Mouse (Mus musculus) macrophage (primary cell): Measurements from ENCODE around the gene Rora. TPM values are rescaled to one million over a fixed set of nuclear protein-coding genes. Genes with fewer than 3 reads are reported as not detected.

Experiments used
- H3K27ac ChIP-seq: fragments of 350-480 bp; formaldehyde crosslinking; 2 replicates; pipeline ENCODE4 v1.9.0; 2021
- H3K36me3 ChIP-seq: fragments of 350-480 bp; formaldehyde crosslinking; 2 replicates; pipeline ENCODE4 v1.9.0; 2021; ENCODE audit errors: inconsistent target
- H3K4me3 ChIP-seq: fragments of 350-480 bp; formaldehyde crosslinking; 2 replicates; pipeline ENCODE4 v1.9.0; 2021; ENCODE audit errors: inconsistent target
- H3K79me2 ChIP-seq: fragments of 350-480 bp; formaldehyde crosslinking; 2 replicates; pipeline ENCODE4 v1.9.0; 2021; ENCODE audit errors: inconsistent target
- WGBS: methylation state at CpG from one replicate; pipeline ENCODE4 v1.1.7; 2026; ENCODE audit warnings: inconsistent platforms; ENCODE audit not compliant: missing documents; 5-methylcytosine and 5-hydroxymethylcytosine counted together
- polyA plus RNA-seq: library from polyadenylated mRNA; stranded (reverse); fragments of 250-400 nt; gene quantifications from 3 replicates; pipeline ENCODE4 v1.2.4, GENCODE M21; 2018; ENCODE audit warnings: inconsistent platforms

The Rora gene
- polyA plus RNA-seq, 1 experiment from 2014 or later, result 4.5 TPM

- WGBS, result 89% methylated on average over 2 of the region's 2 CpGs
- H3K36me3 ChIP-seq, result no peaks in the 10 kb centered on the region
- no peak overlapping the region for H3K4me3 ChIP-seq
- no peak overlapping the region for H3K27ac ChIP-seq
- H3K79me2 ChIP-seq, result no peaks in the 10 kb centered on the region
These were observed 320.9 kb downstream of the Rora start for GRCm38 (mm10) chr9:68974517-68974916.

- H3K4me3 ChIP-seq, result no peak overlapping the region
- no peaks in the 10 kb centered on the region for H3K79me2 ChIP-seq
- H3K36me3 ChIP-seq, result no peaks in the 10 kb centered on the region
- WGBS, result 93% methylated on average over 5 of the region's 5 CpGs
- no peak overlapping the region for H3K27ac ChIP-seq
These were observed 322.6 kb downstream of the Rora start for GRCm38 (mm10) chr9:68976136-68976535.

- WGBS, result 96% methylated on average over 4 of the region's 4 CpGs
- H3K36me3 ChIP-seq, result no peaks in the 10 kb centered on the region
These were observed 323.3 kb downstream of the Rora start for GRCm38 (mm10) chr9:68976851-68977250.

GRCm38 (mm10) chr9:68978656-68979055 is 325.1 kb downstream of the Rora start:
- no peaks in the 10 kb centered on the region for H3K36me3 ChIP-seq
- 88% methylated on average over 4 of the region's 4 CpGs for WGBS
- H3K4me3 ChIP-seq, result no peak overlapping the region
- no peak overlapping the region for H3K27ac ChIP-seq
- no peaks in the 10 kb centered on the region for H3K79me2 ChIP-seq

More at GRCm38 (mm10) chr9:68976851-68977250, 323.3 kb downstream of the Rora start:
- no peak overlapping the region for H3K4me3 ChIP-seq
- H3K27ac ChIP-seq, result no peak overlapping the region
- no peaks in the 10 kb centered on the region for H3K79me2 ChIP-seq

- 85% methylated on average over 4 of the region's 4 CpGs for WGBS
These were observed 326.5 kb downstream of the Rora start for GRCm38 (mm10) chr9:68980041-68980440.

GRCm38 (mm10) chr9:68985046-68985445 is 331.5 kb downstream of the Rora start:
- Histone ChIP-seq H3K36me3 (no peaks in the 10 kb centered on the region), H3K4me3 (no peak overlapping the region), H3K27ac (no peak overlapping the region), H3K79me2 (no peaks in the 10 kb centered on the region)
- 93% methylated on average over 5 of the region's 6 CpGs for WGBS

More at GRCm38 (mm10) chr9:68980041-68980440, 326.5 kb downstream of the Rora start:
- no peak overlapping the region for H3K4me3 ChIP-seq
- no peaks in the 10 kb centered on the region for H3K79me2 ChIP-seq
- H3K27ac ChIP-seq, result no peak overlapping the region
- H3K36me3 ChIP-seq, result no peaks in the 10 kb centered on the region

- Histone ChIP-seq H3K4me3 (no peak overlapping the region), H3K79me2 (no peaks in the 10 kb centered on the region), H3K36me3 (no peaks in the 10 kb centered on the region), H3K27ac (no peak overlapping the region)
- 100% methylated on average over 3 of the region's 3 CpGs for WGBS
These were observed 332.2 kb downstream of the Rora start for GRCm38 (mm10) chr9:68985796-68986195.

GRCm38 (mm10) chr9:68987290-68988042 is 333.9 kb downstream of the Rora start:
- no peak overlapping the region for H3K4me3 ChIP-seq
- 92% methylated on average over 6 of the region's 6 CpGs for WGBS
- no peaks in the 10 kb centered on the region for H3K79me2 ChIP-seq
- H3K27ac ChIP-seq, result no peak overlapping the region
- no peaks in the 10 kb centered on the region for H3K36me3 ChIP-seq

GRCm38 (mm10) chr9:68988162-68988911 is 334.8 kb downstream of the Rora start:
- Histone ChIP-seq H3K4me3 (no peak overlapping the region), H3K79me2 (no peaks in the 10 kb centered on the region), H3K27ac (no peak overlapping the region), H3K36me3 (no peaks in the 10 kb centered on the region)
- 90% methylated on average over 13 of the region's 13 CpGs for WGBS

GRCm38 (mm10) chr9:68989885-68990449 is 336.4 kb downstream of the Rora start:
- H3K36me3 ChIP-seq, result no peaks in the 10 kb centered on the region
- H3K27ac ChIP-seq, result no peak overlapping the region
- no peaks in the 10 kb centered on the region for H3K79me2 ChIP-seq
- no peak overlapping the region for H3K4me3 ChIP-seq
- 79% methylated on average over 7 of the region's 7 CpGs for WGBS

GRCm38 (mm10) chr9:68993881-68994280 is 340.3 kb downstream of the Rora start:
- WGBS, result 78% methylated on average over 2 of the region's 2 CpGs
- Histone ChIP-seq H3K36me3 (no peaks in the 10 kb centered on the region), H3K79me2 (no peaks in the 10 kb centered on the region), H3K27ac (no peak overlapping the region), H3K4me3 (no peak overlapping the region)

GRCm38 (mm10) chr9:68998961-68999360 is 345.4 kb downstream of the Rora start:
- 97% methylated on average over 9 of the region's 9 CpGs for WGBS
- no peaks in the 10 kb centered on the region for H3K79me2 ChIP-seq
- no peak overlapping the region for H3K27ac ChIP-seq
- H3K4me3 ChIP-seq, result no peak overlapping the region
- H3K36me3 ChIP-seq, result no peaks in the 10 kb centered on the region

GRCm38 (mm10) chr9:69004514-69004913 is 350.9 kb downstream of the Rora start:
- no peak overlapping the region for H3K27ac ChIP-seq
- WGBS, result 93% methylated on average over 9 of the region's 9 CpGs
- no peaks in the 10 kb centered on the region for H3K79me2 ChIP-seq
- no peak overlapping the region for H3K4me3 ChIP-seq
- no peaks in the 10 kb centered on the region for H3K36me3 ChIP-seq

- no peaks in the 10 kb centered on the region for H3K79me2 ChIP-seq
- 76% methylated on average over 3 of the region's 3 CpGs for WGBS
- no peaks in the 10 kb centered on the region for H3K36me3 ChIP-seq
- no peak overlapping the region for H3K4me3 ChIP-seq
- H3K27ac ChIP-seq, result no peak overlapping the region
These were observed 353.1 kb downstream of the Rora start for GRCm38 (mm10) chr9:69006666-69007065.

- H3K36me3 ChIP-seq, result no peaks in the 10 kb centered on the region
- no peaks in the 10 kb centered on the region for H3K79me2 ChIP-seq
- 88% methylated on average over 2 of the region's 2 CpGs for WGBS
- no peak overlapping the region for H3K27ac ChIP-seq
- H3K4me3 ChIP-seq, result no peak overlapping the region
These were observed 355.1 kb downstream of the Rora start for GRCm38 (mm10) chr9:69008706-69009105.
